Mouse (Mus musculus) lung, adult 2 months (tissue): ENCODE results near the gene Best1.

Source experiments
- CTCF ChIP-seq: fragments of 200-500 bp; IDR thresholded peaks from 2 replicates; pipeline ENCODE4 v1.5.1; 2011; ENCODE audit warnings: mild to moderate bottlenecking, low read length, control low read depth; ENCODE audit not compliant: insufficient read depth
- POLR2A ChIP-seq: fragments of 200-500 bp; IDR thresholded peaks from 2 replicates; pipeline ENCODE4 v1.6.1; 2011; ENCODE audit warnings: low read depth, mild to moderate bottlenecking, control low read depth, low read length, borderline replicate concordance; ENCODE audit errors: extremely low read depth

DNA sequence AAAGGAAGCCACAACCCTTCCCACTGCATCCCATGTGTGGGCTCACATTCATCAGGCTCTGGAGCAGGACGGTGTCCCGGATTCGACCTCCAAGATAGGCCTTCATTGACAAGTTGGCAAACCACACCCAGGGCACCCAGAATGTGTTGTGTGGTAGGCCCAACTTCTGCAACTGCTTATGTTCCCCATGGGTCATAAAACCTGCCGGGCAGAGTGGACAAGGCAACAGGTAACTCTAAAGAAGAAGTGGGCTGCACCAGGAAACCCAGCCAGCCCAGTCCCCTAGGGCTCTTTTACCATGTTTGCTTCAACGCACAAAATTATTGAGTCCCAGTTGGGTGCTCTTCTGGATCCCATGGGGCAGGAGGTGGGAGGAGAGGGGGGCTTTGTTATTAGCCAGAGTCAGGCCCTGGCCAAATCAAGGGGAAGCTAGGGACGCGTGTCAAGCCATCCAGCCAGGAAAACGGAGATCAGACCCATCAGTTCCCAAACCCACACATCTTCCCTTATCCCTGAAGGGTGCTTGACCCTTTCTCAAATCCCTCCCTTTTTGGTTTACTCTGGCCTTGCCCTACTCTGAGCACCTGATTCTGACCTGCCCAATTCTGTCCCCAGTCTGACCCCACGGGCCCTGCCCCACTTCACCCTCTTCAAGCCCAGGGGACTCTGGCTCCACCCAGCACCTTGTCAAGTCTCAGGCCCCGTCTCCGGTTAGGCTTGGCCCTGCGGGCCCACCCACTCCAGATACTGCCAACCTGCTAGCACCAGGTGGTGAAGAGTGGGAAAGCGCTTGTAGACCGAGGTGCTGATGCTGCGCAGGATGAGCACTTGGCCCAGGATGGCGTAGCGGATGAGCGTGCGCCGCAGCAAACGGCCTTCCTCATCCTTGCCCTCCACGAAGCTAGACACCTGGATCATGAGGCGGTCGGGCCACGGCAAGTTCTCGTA is 9.1 kb downstream of the Best1 start:
- TF ChIP-seq CTCF (no peak), POLR2A (no peak)
